Mouse (Mus musculus) olfactory bulb, adult 2 months (tissue): ENCODE results near the gene Lbx2. TPM values are rescaled to one million over a fixed set of nuclear protein-coding genes. Genes with fewer than 3 reads are reported as not detected.

Experiments used
- H3K27ac ChIP-seq: fragments of 200-500 bp; 2 replicates; pipeline ENCODE4 v1.5.1; 2012; ENCODE audit warnings: low read depth, low read length; ENCODE audit not compliant: insufficient read depth
- H3K4me1 ChIP-seq: fragments of 200-500 bp; 2 replicates; pipeline ENCODE4 v1.6.1; 2012; ENCODE audit warnings: low read length; ENCODE audit not compliant: control insufficient read depth, insufficient read depth
- H3K4me3 ChIP-seq: fragments of 200-500 bp; 2 replicates; pipeline ENCODE4 v1.5.1; 2012; ENCODE audit warnings: mild to moderate bottlenecking, low read depth, low read length, moderate library complexity; ENCODE audit not compliant: insufficient read depth
- CTCF ChIP-seq: fragments of 200-500 bp; IDR thresholded peaks from 2 replicates; pipeline ENCODE4 v1.5.1; 2012; ENCODE audit warnings: low read depth, mild to moderate bottlenecking, low read length, moderate library complexity; ENCODE audit not compliant: insufficient read depth
- POLR2A ChIP-seq: fragments of 200-500 bp; IDR thresholded peaks from 2 replicates; pipeline ENCODE4 v1.6.1; 2012; ENCODE audit warnings: mild to moderate bottlenecking, low read depth, low read length, moderate library complexity; ENCODE audit not compliant: insufficient read depth
- WGBS: fragments of 180-500 bp; shearing (Covaris S2); methylation state at CpG from one replicate; pipeline ENCODE4 v1.1.7; 2018; 5-methylcytosine and 5-hydroxymethylcytosine counted together
- polyA plus RNA-seq: library from polyadenylated mRNA; stranded (reverse); fragments of >200 nt; gene quantifications from 2 replicates; pipeline ENCODE4 v1.2.4, GENCODE M21; 2012; ENCODE audit warnings: low replicate concordance; ENCODE audit not compliant: missing spikeins, insufficient read depth, insufficient read length

The Lbx2 gene
- polyA plus RNA-seq: not detected in 2 replicates

GRCm38 (mm10) chr6:83086121-83087035 is at the start of gene Lbx2:
Gene Lbx2, plus strand, starts transcription at chr6:83086367.
- Histone ChIP-seq H3K4me1 (peaks cover 12% of the 10 kb centered on the region; the same call in 1 of the 2 replicates), H3K27ac (no peak within 1 kb of the TSS), H3K4me3 (no peak within 1 kb of the TSS)
- no peak for TF ChIP-seq POLR2A
- no peak for TF ChIP-seq CTCF
- 5% methylated on average over 40 of the region's 42 CpGs for WGBS

GRCm38 (mm10) chr6:83037188-83037587 is 49.0 kb upstream of the Lbx2 start:
- 89% methylated on average over 8 of the region's 8 CpGs for WGBS
- H3K4me1 ChIP-seq: peaks cover 25% of the 10 kb centered on the region
- TF ChIP-seq POLR2A (no peak), CTCF (no peak)
- H3K27ac ChIP-seq: no peak overlapping the region
- H3K4me3 ChIP-seq: no peak overlapping the region

- Histone ChIP-seq H3K4me3 (peak overlapping the region; percentile 28), H3K27ac (no peak overlapping the region), H3K4me1 (peaks cover 14% of the 10 kb centered on the region)
- WGBS: 17% methylated on average over 24 of the region's 24 CpGs
- TF ChIP-seq CTCF (no peak), POLR2A (no peak)
Measured at GRCm38 (mm10) chr6:83038496-83039012, 47.6 kb upstream of the Lbx2 start.

- WGBS: 86% methylated on average over 5 of the region's 5 CpGs
- Histone ChIP-seq H3K4me1 (peaks cover 9% of the 10 kb centered on the region), H3K27ac (no peak overlapping the region), H3K4me3 (no peak overlapping the region)
- no peak for TF ChIP-seq CTCF
- no peak for TF ChIP-seq POLR2A
Measured at GRCm38 (mm10) chr6:83040601-83041000, 45.6 kb upstream of the Lbx2 start.

- H3K4me1 ChIP-seq: peaks cover 3% of the 10 kb centered on the region
- WGBS: 77% methylated on average over 6 of the region's 6 CpGs
- no peak overlapping the region for H3K27ac ChIP-seq
- no peak for TF ChIP-seq POLR2A
- no peak for TF ChIP-seq CTCF
- H3K4me3 ChIP-seq: no peak overlapping the region
Measured at GRCm38 (mm10) chr6:83043561-83043960, 42.6 kb upstream of the Lbx2 start.

- Histone ChIP-seq H3K27ac (no peak overlapping the region), H3K4me1 (no peaks in the 10 kb centered on the region), H3K4me3 (no peak overlapping the region)
- WGBS: 92% methylated on average over 5 of the region's 5 CpGs
- no peak for TF ChIP-seq CTCF
- no peak for TF ChIP-seq POLR2A
Measured at GRCm38 (mm10) chr6:83043993-83044392, 42.2 kb upstream of the Lbx2 start.

GRCm38 (mm10) chr6:83044742-83045141 is 41.4 kb upstream of the Lbx2 start:
- Histone ChIP-seq H3K4me3 (no peak overlapping the region), H3K27ac (no peak overlapping the region), H3K4me1 (no peaks in the 10 kb centered on the region)
- WGBS: 75% methylated on average over 9 of the region's 9 CpGs
- TF ChIP-seq CTCF (no peak), POLR2A (no peak)

GRCm38 (mm10) chr6:83049367-83049766 is 36.8 kb upstream of the Lbx2 start:
- 72% methylated on average over 10 of the region's 10 CpGs for WGBS
- no peak overlapping the region for H3K4me3 ChIP-seq
- no peak for TF ChIP-seq POLR2A
- TF ChIP-seq CTCF: no peak

GRCm38 (mm10) chr6:83053136-83053960 is 32.8 kb upstream of the Lbx2 start:
- H3K27ac ChIP-seq: no peak overlapping the region
- WGBS: 3% methylated on average over 26 of the region's 26 CpGs

More at GRCm38 (mm10) chr6:83049367-83049766, 36.8 kb upstream of the Lbx2 start:
- Histone ChIP-seq H3K4me1 (peaks cover 11% of the 10 kb centered on the region; the same call in 1 of the 2 replicates), H3K27ac (no peak overlapping the region)

More at GRCm38 (mm10) chr6:83053136-83053960, 32.8 kb upstream of the Lbx2 start:
- H3K4me3 ChIP-seq: peak overlapping the region; percentile 82
- TF ChIP-seq POLR2A (no peak), CTCF (no peak)
- H3K4me1 ChIP-seq: peaks cover 20% of the 10 kb centered on the region
